Mouse (Mus musculus) liver (tissue): ENCODE measurements around the gene Zim1.

ENCODE experiments used
- DNase-seq: peaks from one replicate; pipeline ENCODE4 v3.0.0-alpha.2; 2020; ENCODE audit warnings: mixed read lengths

Gene Zim1

GRCm38 (mm10) chr7:6650526-6650925 lies 45.7 kb downstream of the Zim1 start:
- no peak for DNase-seq

GRCm38 (mm10) chr7:6645821-6646220 lies 50.4 kb downstream of the Zim1 start:
- DNase-seq: no peak

GRCm38 (mm10) chr7:6638076-6638475 lies 58.2 kb downstream of the Zim1 start:
- DNase-seq: no peak

GRCm38 (mm10) chr7:6636741-6637140 lies 59.5 kb downstream of the Zim1 start:
- no peak for DNase-seq

- no peak for DNase-seq
Observed at GRCm38 (mm10) chr7:6635831-6636230, 60.4 kb downstream of the Zim1 start.
